Mouse (Mus musculus) intestine, embryonic 14.5 days (tissue): ENCODE measurements around the gene Igsf23. TPM values are rescaled to one million over a fixed set of nuclear protein-coding genes. Genes with fewer than 3 reads are reported as not detected.

Source experiments
- ATAC-seq: fragments of 200-750 bp; cut with Nextera tagmentation; replicated peaks from 2 replicates; pipeline ENCODE4 v1.8.0; 2017; ENCODE audit warnings: low read depth, moderate number of reproducible peaks, moderate TSS enrichment, moderate library complexity; ENCODE audit not compliant: low FRiP score, low TSS enrichment
- DNase-seq: peaks from one replicate; pipeline ENCODE4 v3.0.0-alpha.2; 2018; ENCODE audit warnings: low spot score
- H3K27ac ChIP-seq: fragments of 300-500 bp; sonication (generic); 2 replicates; pipeline ENCODE4 v1.5.1; 2014; ENCODE audit warnings: low read depth, mild to moderate bottlenecking, control low read depth
- H3K27me3 ChIP-seq: fragments of 300-500 bp; sonication (generic); replicated peaks from 2 replicates; pipeline ENCODE4 v1.6.1; 2014; ENCODE audit warnings: low read length, control low read depth; ENCODE audit not compliant: control insufficient read depth, insufficient read depth
- H3K36me3 ChIP-seq: fragments of 300-500 bp; sonication (generic); 2 replicates; pipeline ENCODE4 v1.6.1; 2014; ENCODE audit warnings: low read length, control low read depth; ENCODE audit not compliant: control insufficient read depth, insufficient read depth
- H3K4me1 ChIP-seq: fragments of 300-500 bp; sonication (generic); replicated peaks from 2 replicates; pipeline ENCODE4 v1.6.1; 2014; ENCODE audit warnings: low read length, control low read depth, mixed read lengths; ENCODE audit not compliant: control insufficient read depth, insufficient read depth
- H3K4me2 ChIP-seq: fragments of 300-500 bp; sonication (generic); 2 replicates; pipeline ENCODE4 v1.6.1; 2014; ENCODE audit warnings: low read length
- H3K4me3 ChIP-seq: fragments of 300-500 bp; sonication (generic); 2 replicates; pipeline ENCODE4 v1.5.1; 2014; ENCODE audit warnings: low read depth, low read length, control low read depth, mixed read lengths
- H3K9ac ChIP-seq: fragments of 300-500 bp; sonication (generic); 2 replicates; pipeline ENCODE4 v1.6.1; 2014; ENCODE audit warnings: mild to moderate bottlenecking, low read length
- H3K9me3 ChIP-seq: fragments of 300-500 bp; sonication (generic); 2 replicates; pipeline ENCODE4 v1.6.1; 2016; ENCODE audit warnings: low read length, control low read depth; ENCODE audit not compliant: control insufficient read depth
- WGBS: fragments of 180-500 bp; shearing (Covaris S2); extraction: QIAGEN DNeasy Blood & Tissue Kit; methylation state at CpG from one replicate; pipeline ENCODE4 v1.1.7; 2014; 5-methylcytosine and 5-hydroxymethylcytosine counted together
- polyA plus RNA-seq: library from polyadenylated mRNA; unstranded; fragments of >200 nt; fragmentation: Nextera tagmentation; extraction: Ambion mirVana; gene quantifications from 2 replicates; pipeline ENCODE4 v1.2.1, GENCODE M21; 2014

The Igsf23 gene
- polyA plus RNA-seq, 1 experiment from 2014 or later, result 1.7 TPM

DNA sequence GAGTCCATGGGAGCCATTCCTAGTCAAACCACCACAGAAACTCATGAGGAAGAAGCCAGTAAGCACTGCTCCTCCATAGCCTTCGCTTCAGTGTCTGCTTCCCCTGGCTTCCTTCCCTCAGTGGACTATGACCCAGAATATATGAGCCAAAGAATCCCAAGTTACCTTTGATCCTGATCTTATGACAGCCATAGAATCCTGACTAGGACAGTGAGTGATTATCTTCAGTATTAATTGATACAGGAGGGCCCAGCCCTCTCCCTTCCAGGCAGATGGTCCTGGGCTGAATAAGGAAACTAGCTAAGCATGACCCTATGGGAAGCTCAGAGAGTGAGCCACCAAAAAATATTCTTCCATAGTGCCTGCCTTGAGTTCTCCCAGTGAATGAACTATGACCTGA lies 11.9 kb upstream of the Igsf23 start:
- no peak overlapping the region for H3K4me3 ChIP-seq
- DNase-seq (no peak), ATAC-seq (no peak)
- no peaks in the 10 kb centered on the region for H3K4me1 ChIP-seq
- WGBS, result 53% methylated on average over 1 of the region's 1 CpGs
- no peaks in the 10 kb centered on the region for H3K27me3 ChIP-seq
- H3K4me2 ChIP-seq, result no peak overlapping the region
- H3K27ac ChIP-seq, result no peak overlapping the region
- H3K9ac ChIP-seq, result no peak overlapping the region
- no peaks in the 10 kb centered on the region for H3K36me3 ChIP-seq
- H3K9me3 ChIP-seq, result no peaks in the 10 kb centered on the region

DNA sequence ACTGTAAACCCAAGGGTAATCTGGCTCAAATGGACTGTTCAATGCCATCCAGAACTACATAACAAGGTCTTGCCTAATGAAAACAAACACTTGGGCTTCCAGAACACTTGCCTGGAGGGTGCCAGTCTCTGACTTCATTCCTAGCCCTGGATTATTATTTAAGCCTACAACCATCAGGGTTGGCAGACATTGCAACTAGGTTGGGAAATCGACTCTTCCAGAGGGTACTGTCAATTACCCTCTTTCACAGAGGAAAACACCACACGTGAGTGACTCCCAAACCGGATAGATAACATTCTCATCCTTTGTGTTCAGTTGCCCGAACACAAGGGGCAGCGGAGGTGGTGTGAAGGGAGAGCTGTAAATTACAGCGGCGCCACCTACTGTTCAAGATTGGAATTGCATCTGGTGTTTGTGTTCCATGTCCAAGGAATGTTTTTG lies 5.8 kb upstream of the Igsf23 start:
- Histone ChIP-seq H3K4me1 (peaks cover 9% of the 10 kb centered on the region; the same call in 1 of the 2 replicates), H3K36me3 (no peaks in the 10 kb centered on the region), H3K9me3 (no peaks in the 10 kb centered on the region), H3K4me2 (no peak overlapping the region), H3K27me3 (no peaks in the 10 kb centered on the region), H3K4me3 (no peak overlapping the region), H3K9ac (no peak overlapping the region), H3K27ac (no peak overlapping the region)
- DNase-seq, result peak; percentile 98
- ATAC-seq, result peak; percentile 43
- WGBS, result 2% methylated on average over 7 of the region's 7 CpGs

DNA sequence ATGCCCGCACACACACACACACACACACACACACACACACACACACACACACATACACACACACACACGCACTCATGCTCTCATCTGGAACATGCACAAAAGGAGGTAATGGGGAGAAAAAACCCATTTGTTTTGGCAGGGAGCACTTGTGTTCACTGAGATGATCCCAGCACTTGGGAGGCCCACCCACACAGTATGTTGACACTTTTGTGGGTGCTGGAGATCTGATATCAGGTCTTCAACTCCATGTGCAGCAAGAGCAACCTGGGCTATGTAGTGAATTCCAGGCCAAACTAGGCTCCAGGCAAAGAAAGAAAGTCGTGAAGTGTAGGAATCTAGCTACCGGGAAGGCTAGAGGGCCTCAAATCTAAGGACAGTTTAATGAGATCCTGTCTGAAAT lies 5.3 kb upstream of the Igsf23 start:
- no peak overlapping the region for H3K27ac ChIP-seq
- DNase-seq (no peak), ATAC-seq (no peak)
- peaks cover 9% of the 10 kb centered on the region; the same call in 1 of the 2 replicates for H3K4me1 ChIP-seq
- no peak overlapping the region for H3K4me2 ChIP-seq
- no peaks in the 10 kb centered on the region for H3K9me3 ChIP-seq
- whole genome bisulfite sequencing, result 64% methylated on average over 4 of the region's 4 CpGs
- no peak overlapping the region for H3K4me3 ChIP-seq
- H3K27me3 ChIP-seq, result no peaks in the 10 kb centered on the region
- no peaks in the 10 kb centered on the region for H3K36me3 ChIP-seq
- H3K9ac ChIP-seq, result no peak overlapping the region

GRCm38 (mm10) chr7:19953054-19953453 lies 2.5 kb upstream of the Igsf23 start:
- H3K4me3 ChIP-seq, result no peak overlapping the region
- no peak overlapping the region for H3K27ac ChIP-seq
- peaks cover 9% of the 10 kb centered on the region; the same call in 1 of the 2 replicates for H3K4me1 ChIP-seq
- no peaks in the 10 kb centered on the region for H3K27me3 ChIP-seq
- peak overlapping the region; percentile 18; the same call in 1 of the 2 replicates for H3K4me2 ChIP-seq
- ATAC-seq (no peak; the same call in 1 of the 2 replicates), DNase-seq (no peak)
- H3K36me3 ChIP-seq, result no peaks in the 10 kb centered on the region
- H3K9me3 ChIP-seq, result no peaks in the 10 kb centered on the region
- H3K9ac ChIP-seq, result no peak overlapping the region
- WGBS, result 35% methylated on average over 9 of the region's 9 CpGs

- Histone ChIP-seq H3K9me3 (no peaks in the 10 kb centered on the region), H3K27me3 (no peaks in the 10 kb centered on the region), H3K9ac (no peak overlapping the region), H3K4me3 (no peak overlapping the region), H3K4me1 (peaks cover 9% of the 10 kb centered on the region; the same call in 1 of the 2 replicates), H3K4me2 (no peak overlapping the region), H3K27ac (no peak overlapping the region), H3K36me3 (no peaks in the 10 kb centered on the region)
- ATAC-seq (peak; percentile 69), DNase-seq (no peak)
- 54% methylated on average over 10 of the region's 10 CpGs for WGBS
Observed at GRCm38 (mm10) chr7:19952320-19952986, 1.9 kb upstream of the Igsf23 start.

- no peaks in the 10 kb centered on the region for H3K9me3 ChIP-seq
- H3K36me3 ChIP-seq, result no peaks in the 10 kb centered on the region
- no peak overlapping the region for H3K27ac ChIP-seq
- no peak for DNase-seq
- H3K4me1 ChIP-seq, result peaks cover 9% of the 10 kb centered on the region; the same call in 1 of the 2 replicates
- no peak overlapping the region for H3K4me3 ChIP-seq
- no peak overlapping the region for H3K4me2 ChIP-seq
- ATAC-seq, result no peak
- no peak overlapping the region for H3K9ac ChIP-seq
- H3K27me3 ChIP-seq, result no peaks in the 10 kb centered on the region
- WGBS, result 53% methylated on average over 10 of the region's 10 CpGs
Observed at GRCm38 (mm10) chr7:19949996-19950395, 560 bp downstream of the Igsf23 start.

- H3K9ac ChIP-seq, result no peak overlapping the region
- H3K4me3 ChIP-seq, result no peak overlapping the region
- WGBS, result 78% methylated on average over 12 of the region's 12 CpGs
- H3K36me3 ChIP-seq, result no peaks in the 10 kb centered on the region
- H3K4me1 ChIP-seq, result peaks cover 9% of the 10 kb centered on the region; the same call in 1 of the 2 replicates
- H3K27me3 ChIP-seq, result no peaks in the 10 kb centered on the region
- H3K4me2 ChIP-seq, result no peak overlapping the region
- no peak for DNase-seq
- no peak for ATAC-seq
- H3K9me3 ChIP-seq, result no peaks in the 10 kb centered on the region
- H3K27ac ChIP-seq, result no peak overlapping the region
Observed at GRCm38 (mm10) chr7:19948956-19949355, 1.6 kb downstream of the Igsf23 start.

DNA sequence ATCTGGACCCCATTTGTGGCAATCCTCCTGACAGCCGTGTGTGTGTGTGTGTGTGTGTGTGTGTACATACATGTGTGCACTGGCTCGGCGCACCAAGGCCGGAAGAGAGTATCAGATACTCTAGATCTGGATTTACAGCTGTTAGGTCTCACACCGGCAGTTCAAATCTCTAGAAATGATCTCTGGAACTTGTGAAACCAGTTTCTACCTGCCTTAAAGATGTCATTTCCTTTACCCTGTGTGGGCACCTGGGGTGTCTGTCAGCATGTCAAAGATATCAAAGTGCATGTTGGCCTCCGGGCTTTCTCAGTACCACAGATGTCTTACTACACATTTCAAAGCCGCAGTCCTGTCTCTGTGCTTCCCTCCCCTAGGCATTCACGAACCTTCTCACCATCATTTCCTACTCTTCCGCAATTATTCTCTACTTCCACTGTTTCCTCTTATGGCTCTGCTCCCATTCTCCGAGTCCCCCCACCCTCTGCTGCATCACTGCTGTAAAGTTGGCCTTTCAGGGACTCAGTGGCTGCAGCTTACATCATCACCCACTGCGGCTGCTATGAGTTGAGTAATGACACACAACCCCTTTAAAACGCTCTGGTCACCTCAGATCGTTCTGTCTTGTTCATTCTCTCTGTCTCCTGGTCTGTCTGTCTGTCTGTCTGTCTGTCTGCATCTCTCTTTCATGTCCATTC lies 4.6 kb downstream of the Igsf23 start:
- Histone ChIP-seq H3K27ac (no peak overlapping the region), H3K9me3 (no peaks in the 10 kb centered on the region), H3K4me2 (no peak overlapping the region), H3K9ac (no peak overlapping the region), H3K27me3 (no peaks in the 10 kb centered on the region), H3K4me1 (no peaks in the 10 kb centered on the region), H3K36me3 (no peaks in the 10 kb centered on the region), H3K4me3 (no peak overlapping the region)
- ATAC-seq (no peak), DNase-seq (no peak)
- WGBS, result 73% methylated on average over 13 of the region's 13 CpGs
